15 mouse cellular contexts compared by ENCODE assay signal in the genomic region with DNA sequence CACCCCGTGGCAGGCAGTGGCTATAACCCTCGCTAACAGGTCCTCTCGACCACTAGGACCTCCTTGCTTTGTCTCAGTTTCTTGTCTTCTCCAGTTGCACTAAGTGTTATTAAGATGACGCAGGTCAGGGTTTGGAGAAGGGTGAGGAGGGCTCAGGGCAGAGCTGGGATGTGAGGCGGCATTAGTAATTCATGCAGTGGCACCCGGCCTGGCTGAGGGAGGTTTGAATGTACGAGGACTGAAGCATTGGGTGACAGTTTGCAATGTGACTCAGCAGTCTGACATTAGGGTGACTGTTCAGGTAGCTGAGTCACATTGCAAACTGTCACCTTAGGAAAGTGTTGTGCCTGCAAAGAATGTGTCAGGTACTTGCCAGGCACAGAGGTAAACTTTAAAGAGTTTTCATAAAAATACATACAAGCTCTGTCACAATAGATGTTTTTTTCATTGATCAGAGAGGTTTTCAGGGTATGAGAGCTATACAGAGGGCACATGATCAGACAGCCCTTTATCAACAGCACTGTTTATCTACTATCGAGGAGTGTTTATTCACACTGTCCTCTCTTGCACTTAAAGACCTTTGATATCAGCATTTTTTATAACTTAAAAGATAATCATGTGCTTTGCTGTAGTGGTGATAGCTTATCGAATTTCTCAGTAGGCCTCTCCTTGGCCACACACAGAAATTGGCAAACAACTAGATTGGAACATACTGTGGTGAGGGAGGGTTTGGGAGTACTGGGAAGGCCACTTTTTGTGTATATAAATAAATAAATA. TPM values are rescaled to one million over a fixed set of nuclear protein-coding genes. Genes with fewer than 3 reads are reported as not detected.
DNase-seq lines count a peak whose midpoint lies in the region; ATAC-seq lines count a peak whose summit lies in the region.
"Had no signal": no experiment of that assay in that cellular context is flagged by ENCODE, and none has a peak within 500 bp of the region (broad histone marks: within the 10 kb centered on the region; RNA-seq: fewer than 3 reads in every experiment).

No protein-coding gene starts in this region.

- H3K27ac ChIP-seq in liver, embryonic 13.5 days: peak overlapping the region; percentile 67; the same call in 1 of the 2 replicates
- no peak overlapping the region for H3K27ac ChIP-seq in forebrain, embryonic 16.5 days (ENCODE audit: low read length)
- no peak overlapping the region for H3K27ac ChIP-seq in kidney, embryonic 14.5 days (ENCODE audit: low read depth, low read length)
- H3K27ac ChIP-seq: limb, embryonic 10.5 days had no signal

- 43% methylated on average over 9 of the region's 9 CpGs for WGBS in liver, embryonic 13.5 days (ENCODE audit: insufficient replicate concordance)
- WGBS in forebrain, embryonic 16.5 days: 78% methylated on average over 9 of the region's 9 CpGs
- 65% methylated on average over 9 of the region's 9 CpGs for WGBS in kidney, embryonic 14.5 days

- H3K4me3 ChIP-seq in liver, embryonic 13.5 days (replicated peaks): no peak overlapping the region
- no peak overlapping the region for H3K4me3 ChIP-seq in forebrain, embryonic 16.5 days (replicated peaks; ENCODE audit: low read length)
- H3K4me3 ChIP-seq in kidney, embryonic 14.5 days (ENCODE audit: low read length): no peak overlapping the region
- H3K4me3 ChIP-seq: limb, embryonic 10.5 days had no signal

- H3K36me3 ChIP-seq in liver, embryonic 13.5 days: no peaks in the 10 kb centered on the region
- no peaks in the 10 kb centered on the region for H3K36me3 ChIP-seq in forebrain, embryonic 16.5 days (ENCODE audit: control insufficient read depth, insufficient read depth)
- no peaks in the 10 kb centered on the region for H3K36me3 ChIP-seq in kidney, embryonic 14.5 days (ENCODE audit: control insufficient read depth, insufficient read depth, low read length)
- H3K36me3 ChIP-seq: limb, embryonic 10.5 days had no signal

- H3K4me1 ChIP-seq in liver, embryonic 13.5 days (replicated peaks): peaks cover 31% of the 10 kb centered on the region
- H3K4me1 ChIP-seq in forebrain, embryonic 16.5 days (replicated peaks; ENCODE audit: control insufficient read depth, insufficient read depth, low read length): peaks cover 4% of the 10 kb centered on the region; the same call in 1 of the 2 replicates
- H3K4me1 ChIP-seq in kidney, embryonic 14.5 days (ENCODE audit: control insufficient read depth, insufficient read depth, low read length): 0 out of 2 replicates have a peak, but pooled peaks cover 3% of the 10 kb centered on the region

- H3K4me2 ChIP-seq in liver, embryonic 13.5 days: no peak overlapping the region
- H3K4me2 ChIP-seq in forebrain, embryonic 16.5 days (ENCODE audit: low read length): no peak overlapping the region
- H3K4me2 ChIP-seq in kidney, embryonic 14.5 days (replicated peaks; ENCODE audit: low read depth, low read length): no peak overlapping the region

- peak; percentile 67 for ATAC-seq in erythroblast, adult 5-6 weeks (replicated peaks; ENCODE audit: low FRiP score, poor library complexity, severe bottlenecking)
- peak; percentile 88 for ATAC-seq in liver, embryonic 13.5 days (ENCODE audit: low read depth)
- ATAC-seq in forebrain, embryonic 16.5 days: no peak
- no peak for ATAC-seq in kidney, embryonic 14.5 days (ENCODE audit: low FRiP score, low TSS enrichment)

- H3K9me3 ChIP-seq in liver, embryonic 13.5 days (replicated peaks): no peaks in the 10 kb centered on the region
- no peaks in the 10 kb centered on the region for H3K9me3 ChIP-seq in forebrain, embryonic 16.5 days (ENCODE audit: control insufficient read depth, low read length)
- H3K9me3 ChIP-seq in kidney, embryonic 14.5 days (ENCODE audit: control insufficient read depth, low read length): no peaks in the 10 kb centered on the region
- H3K9me3 ChIP-seq: limb, embryonic 10.5 days had no signal

- DNase-seq in adrenal gland, adult (ENCODE audit: inconsistent age in 2 of 2, low spot score in 1 of 2): peak; percentile 53 to 75
- DNase-seq in adrenal gland, postnatal 4 days (ENCODE audit: low spot score in 2 of 2): no peak
- DNase-seq in 3134 (ENCODE audit: extremely low read depth, insufficient read length, low spot score): peak; percentile 45
- peak; percentile 20 for DNase-seq in liver, embryonic 13.5 days
- no peak for DNase-seq in right cerebral cortex, postnatal 14 days
- DNase-seq: cerebellum, adult 9-11 months; heart, adult 18-20 months; heart, postnatal 14 days; kidney, postnatal 10 days; midbrain, embryonic 14.5 days; right cerebral cortex, postnatal 4 days had no signal

- no peak overlapping the region; the same call in 1 of the 2 replicates for H3K9ac ChIP-seq in liver, embryonic 13.5 days
- H3K9ac ChIP-seq in forebrain, embryonic 16.5 days (replicated peaks; ENCODE audit: low read depth, low read length): no peak overlapping the region
- H3K9ac ChIP-seq in kidney, embryonic 14.5 days (ENCODE audit: low read depth, low read length): no peak overlapping the region

- no peaks in the 10 kb centered on the region for H3K27me3 ChIP-seq in liver, embryonic 13.5 days
- H3K27me3 ChIP-seq in forebrain, embryonic 16.5 days (replicated peaks; ENCODE audit: control insufficient read depth, insufficient read depth, low read length): no peaks in the 10 kb centered on the region
- H3K27me3 ChIP-seq in kidney, embryonic 14.5 days (ENCODE audit: control insufficient read depth, insufficient read depth, low read length): no peaks in the 10 kb centered on the region

RNA-seq across cellular contexts. Expression of a gene that starts 56.7 kb away (rescaled TPM):
- total RNA-seq in adrenal gland, postnatal 4 days (2021): 100 to 1,000 TPM; 133 to 137 TPM
- total RNA-seq in erythroblast, adult 5-6 weeks (2015; ENCODE audit: low replicate concordance): 29.4 and 31.1 TPM in 2 replicates
- total RNA-seq in erythroblast, adult 5-6 weeks (2017; ENCODE audit: low replicate concordance): 39.3 and 52.5 TPM in 2 replicates
- polyA plus RNA-seq in liver, embryonic 13.5 days (2015; fragmentation: Nextera tagmentation; extraction: Ambion mirVana): 74.7 and 93.0 TPM in 2 replicates
- 87.8 and 109 TPM in 2 replicates for polyA plus RNA-seq in forebrain, embryonic 16.5 days (2015; fragmentation: Nextera tagmentation; extraction: Ambion mirVana)
- 158 and 184 TPM in 2 replicates for polyA plus RNA-seq in kidney, embryonic 14.5 days (2014; fragmentation: Nextera tagmentation; extraction: Ambion mirVana)

Comparison
In these comparisons a context has a peak if more than half of its experiments do, and no peak if none do; other contexts are left out.
1. DNase-seq: peak in adrenal gland, adult (2 of 2), 3134 (single experiment) and liver, embryonic 13.5 days (single experiment); none in adrenal gland, postnatal 4 days (0 of 2) and right cerebral cortex, postnatal 14 days (single experiment).
2. ATAC-seq: peak in erythroblast, adult 5-6 weeks (single experiment) and liver, embryonic 13.5 days (single experiment); none in forebrain, embryonic 16.5 days (single experiment) and kidney, embryonic 14.5 days (single experiment).